8 mouse cellular contexts compared by ENCODE assay signal in the genomic region with DNA sequence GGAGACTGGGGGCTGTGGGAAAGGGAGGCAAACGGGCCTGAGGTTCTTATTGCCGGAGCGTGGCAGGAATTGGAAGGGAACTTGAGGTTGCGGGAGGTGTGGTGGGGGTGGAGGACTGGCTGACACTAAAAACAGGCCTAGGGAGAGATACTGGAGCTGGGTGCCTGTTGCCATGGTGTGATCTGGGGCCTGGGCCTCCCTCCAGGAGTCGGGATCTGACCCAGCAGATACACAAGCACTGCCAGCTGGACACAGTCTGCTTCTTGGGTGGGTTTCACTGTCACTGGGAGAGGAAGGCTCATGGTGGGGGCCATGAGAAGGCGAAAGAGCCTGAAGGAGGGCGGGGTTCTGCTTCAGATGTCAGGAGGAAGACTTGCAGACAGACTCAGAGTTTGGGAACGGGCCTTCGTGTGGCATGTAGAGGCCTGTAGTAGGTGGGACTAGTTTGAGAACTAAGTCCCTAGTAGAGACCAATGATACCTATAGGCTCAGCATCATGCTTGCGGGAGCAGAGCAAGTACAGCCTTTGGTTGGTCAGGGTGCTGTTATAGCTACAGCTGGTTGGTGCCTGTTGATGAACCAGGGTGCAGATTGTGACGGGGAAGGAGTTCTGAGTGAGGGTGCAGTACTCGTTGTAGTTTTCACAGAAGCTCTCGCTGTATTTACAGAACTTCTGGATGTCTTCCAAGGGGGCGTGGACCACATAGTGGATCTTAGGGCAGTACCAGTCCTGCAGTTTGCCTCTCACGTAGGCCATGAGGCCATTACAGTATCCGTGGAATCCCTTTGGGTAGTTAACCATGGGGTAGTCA. TPM values are rescaled to one million over a fixed set of nuclear protein-coding genes. Genes with fewer than 3 reads are reported as not detected.
DNase-seq lines count a peak whose midpoint lies in the region; ATAC-seq lines count a peak whose summit lies in the region.

No protein-coding gene starts in this region.

- peak; percentile 36; the same call in 1 of the 2 replicates for ATAC-seq in limb, embryonic 15.5 days (ENCODE audit: insufficient number of reproducible peaks, low FRiP score, low TSS enrichment, low read depth)
- ATAC-seq in stomach, embryonic 15.5 days (ENCODE audit: insufficient read depth, low FRiP score, low read depth) = peak; percentile 60

- H3K4me2 ChIP-seq in limb, embryonic 15.5 days = no peak overlapping the region
- no peak overlapping the region for H3K4me2 ChIP-seq in stomach, embryonic 15.5 days

- H3K27ac ChIP-seq in limb, embryonic 15.5 days = peak overlapping the region; percentile 58
- peak overlapping the region; percentile 80 for H3K27ac ChIP-seq in stomach, embryonic 15.5 days

- no peaks in the 10 kb centered on the region for H3K9me3 ChIP-seq in limb, embryonic 15.5 days
- H3K9me3 ChIP-seq in stomach, embryonic 15.5 days = no peaks in the 10 kb centered on the region

- H3K9ac ChIP-seq in limb, embryonic 15.5 days = no peak overlapping the region
- no peak overlapping the region for H3K9ac ChIP-seq in stomach, embryonic 15.5 days

- no peaks in the 10 kb centered on the region for H3K27me3 ChIP-seq in limb, embryonic 15.5 days
- H3K27me3 ChIP-seq in stomach, embryonic 15.5 days (replicated peaks) = no peaks in the 10 kb centered on the region

- DNase-seq in kidney, postnatal 4 days = peak; percentile 30 to 48
- DNase-seq in kidney, adult 8-10 months = no peak
- DNase-seq in frontal cortex, postnatal 10 days (ENCODE audit: low spot score in 2 of 2) = peak; percentile 64 to 70
- peak; percentile 73 to 74 for DNase-seq in heart, postnatal 14 days
- DNase-seq in thymus, postnatal 36 days = no peak
- no peak for DNase-seq in yolk sac, embryonic 10.5 days (ENCODE audit: low spot score)

- peaks cover 16% of the 10 kb centered on the region for H3K4me1 ChIP-seq in limb, embryonic 15.5 days
- peaks cover 16% of the 10 kb centered on the region for H3K4me1 ChIP-seq in stomach, embryonic 15.5 days

- no peak overlapping the region for H3K4me3 ChIP-seq in limb, embryonic 15.5 days
- H3K4me3 ChIP-seq in stomach, embryonic 15.5 days (replicated peaks) = no peak overlapping the region

- intact Hi-C loops in heart, postnatal 14 days (cut with DNase I) = no loop called here

- no peaks in the 10 kb centered on the region for H3K36me3 ChIP-seq in limb, embryonic 15.5 days
- H3K36me3 ChIP-seq in stomach, embryonic 15.5 days = no peaks in the 10 kb centered on the region

- WGBS in limb, embryonic 15.5 days = 55% methylated on average over 16 of the region's 16 CpGs
- 44% methylated on average over 16 of the region's 16 CpGs for WGBS in stomach, embryonic 15.5 days

RNA-seq across cellular contexts. Expression of a gene that starts 0.6 kb away (rescaled TPM):
- not detected for total RNA-seq in heart, postnatal 14 days (2021)
- not detected in 2 replicates for polyA plus RNA-seq in limb, embryonic 15.5 days (2015; fragmentation: Nextera tagmentation; extraction: Ambion mirVana)
- polyA plus RNA-seq in stomach, embryonic 15.5 days (2015; fragmentation: Nextera tagmentation; extraction: Ambion mirVana) = not detected in 2 replicates

RNA-seq across cellular contexts. Expression of a gene that starts 3.7 kb away (rescaled TPM):
- total RNA-seq in heart, postnatal 14 days (2021) = not detected
- not detected in 2 replicates for polyA plus RNA-seq in limb, embryonic 15.5 days (2015; fragmentation: Nextera tagmentation; extraction: Ambion mirVana)
- polyA plus RNA-seq in stomach, embryonic 15.5 days (2015; fragmentation: Nextera tagmentation; extraction: Ambion mirVana) = not detected in 2 replicates

RNA-seq across cellular contexts. Expression of a gene that starts 8.0 kb away (rescaled TPM):
- total RNA-seq in heart, postnatal 14 days (2021) = 1,000 to 10,000 TPM in 1 of 2 experiments, 100 to 1,000 TPM in 1; 982 to 1,030 TPM
- polyA plus RNA-seq in limb, embryonic 15.5 days (2015; fragmentation: Nextera tagmentation; extraction: Ambion mirVana) = 105 and 117 TPM in 2 replicates
- 73.7 and 81.7 TPM in 2 replicates for polyA plus RNA-seq in stomach, embryonic 15.5 days (2015; fragmentation: Nextera tagmentation; extraction: Ambion mirVana)

RNA-seq across cellular contexts. Expression of a gene that starts 29.3 kb away (rescaled TPM):
- under 1 TPM; 0.29 to 0.44 TPM for total RNA-seq in heart, postnatal 14 days (2021)
- 6.0 and 6.1 TPM in 2 replicates for polyA plus RNA-seq in limb, embryonic 15.5 days (2015; fragmentation: Nextera tagmentation; extraction: Ambion mirVana)
- 0.73 and 0.98 TPM in 2 replicates for polyA plus RNA-seq in stomach, embryonic 15.5 days (2015; fragmentation: Nextera tagmentation; extraction: Ambion mirVana)

RNA-seq across cellular contexts. Expression of a gene that starts 37.3 kb away (rescaled TPM):
- 10 to 100 TPM; 18.6 to 30.2 TPM for total RNA-seq in heart, postnatal 14 days (2021)
- polyA plus RNA-seq in limb, embryonic 15.5 days (2015; fragmentation: Nextera tagmentation; extraction: Ambion mirVana) = 46.8 and 48.4 TPM in 2 replicates
- polyA plus RNA-seq in stomach, embryonic 15.5 days (2015; fragmentation: Nextera tagmentation; extraction: Ambion mirVana) = 50.7 and 57.7 TPM in 2 replicates

Comparison
In these comparisons a context has a peak if more than half of its experiments do, and no peak if none do; other contexts are left out.
1. DNase-seq: peak in kidney, postnatal 4 days (2 of 2), frontal cortex, postnatal 10 days (2 of 2) and heart, postnatal 14 days (2 of 2); none in kidney, adult 8-10 months (0 of 2), thymus, postnatal 36 days (0 of 2) and yolk sac, embryonic 10.5 days (single experiment).